Mouse (Mus musculus) liver, embryonic 12.5 days (tissue): ENCODE measurements around the gene Stat5a. TPM values are rescaled to one million over a fixed set of nuclear protein-coding genes. Genes with fewer than 3 reads are reported as not detected.

Experiments
- ATAC-seq: fragments of 200-750 bp; cut with Nextera tagmentation; 2 replicates; pipeline ENCODE4 v1.8.0; 2017; ENCODE audit warnings: moderate number of reproducible peaks, mild to moderate bottlenecking, moderate library complexity
- H3K27ac ChIP-seq: fragments of 300-500 bp; sonication (generic); 2 replicates; pipeline ENCODE4 v1.5.1; 2016; ENCODE audit warnings: mild to moderate bottlenecking
- H3K27me3 ChIP-seq: fragments of 300-500 bp; sonication (generic); replicated peaks from 2 replicates; pipeline ENCODE4 v1.6.1; 2016; ENCODE audit warnings: mild to moderate bottlenecking, moderate library complexity
- H3K36me3 ChIP-seq: fragments of 300-500 bp; sonication (generic); 2 replicates; pipeline ENCODE4 v1.6.1; 2016; ENCODE audit warnings: mild to moderate bottlenecking, moderate library complexity
- H3K4me1 ChIP-seq: fragments of 300-500 bp; sonication (generic); 2 replicates; pipeline ENCODE4 v1.6.1; 2016
- H3K4me2 ChIP-seq: fragments of 300-500 bp; sonication (generic); 2 replicates; pipeline ENCODE4 v1.6.1; 2016; ENCODE audit warnings: mild to moderate bottlenecking, moderate library complexity
- H3K4me3 ChIP-seq: fragments of 300-500 bp; sonication (generic); 2 replicates; pipeline ENCODE4 v1.5.1; 2016; ENCODE audit warnings: mild to moderate bottlenecking, moderate library complexity
- H3K9ac ChIP-seq: fragments of 300-500 bp; sonication (generic); 2 replicates; pipeline ENCODE4 v1.6.1; 2016; ENCODE audit warnings: mild to moderate bottlenecking, moderate library complexity
- H3K9me3 ChIP-seq: fragments of 300-500 bp; sonication (generic); replicated peaks from 2 replicates; pipeline ENCODE4 v1.6.1; 2016; ENCODE audit warnings: mild to moderate bottlenecking, moderate library complexity
- WGBS: fragments of 180-500 bp; shearing (Covaris S2); methylation state at CpG from one replicate; pipeline ENCODE4 v1.1.7; 2016; ENCODE audit not compliant: insufficient replicate concordance; 5-methylcytosine and 5-hydroxymethylcytosine counted together
- polyA plus RNA-seq: library from polyadenylated mRNA; unstranded; fragments of >200 nt; fragmentation: Nextera tagmentation; extraction: Ambion mirVana; gene quantifications from 2 replicates; pipeline ENCODE4 v1.2.1, GENCODE M21; 2016

Stat5a gene
- 16.0 and 17.7 TPM in 2 replicates for polyA plus RNA-seq

DNA sequence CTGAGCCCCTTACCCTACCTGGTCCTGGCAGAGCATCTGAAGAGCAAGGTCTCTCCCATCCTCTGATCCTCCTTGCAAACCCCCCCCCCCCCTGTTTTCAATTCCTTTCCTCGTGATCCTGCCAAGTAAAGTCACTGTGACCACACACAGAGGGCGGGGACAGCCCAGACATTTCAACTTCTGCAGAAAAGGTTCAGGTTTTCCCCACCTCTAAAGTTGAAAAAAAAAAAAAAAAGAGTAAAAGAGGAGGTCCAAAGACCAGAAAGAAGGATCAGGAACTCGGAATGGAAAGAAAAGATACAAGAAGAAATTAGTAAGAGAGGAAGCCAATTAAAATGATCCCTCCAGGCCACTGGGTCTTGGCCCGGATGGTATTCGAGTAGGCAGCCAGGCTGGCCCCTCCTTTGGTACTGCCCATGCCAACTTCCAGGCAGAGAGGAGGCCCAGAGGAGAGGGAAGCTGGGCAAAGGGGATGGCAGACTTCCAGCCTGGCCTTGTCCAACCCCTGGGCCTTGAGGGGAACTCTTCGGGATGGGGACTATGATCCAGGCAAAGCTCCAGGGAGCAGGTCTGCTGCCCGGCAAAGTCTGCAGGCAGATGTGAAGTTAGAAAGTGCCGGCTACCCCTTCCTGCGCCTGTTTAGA, at the start of gene Stat5a:
Gene Stat5a, plus strand, starts transcription at position 417 of the 644 bp plus-strand sequence.
- Histone ChIP-seq H3K4me2 (peak within 1 kb of the TSS; percentile 95), H3K9me3 (no peaks in the 10 kb centered on the region), H3K4me1 (peaks cover 45% of the 10 kb centered on the region), H3K4me3 (peak within 1 kb of the TSS; percentile 66), H3K27me3 (peaks cover 33% of the 10 kb centered on the region), H3K27ac (peak within 1 kb of the TSS; percentile 77), H3K36me3 (peaks cover 13% of the 10 kb centered on the region; the same call in 1 of the 2 replicates), H3K9ac (peak within 1 kb of the TSS; percentile 76)
- no peak for ATAC-seq
- WGBS: 64% methylated on average over 9 of the region's 9 CpGs

- H3K4me3 ChIP-seq: no peak overlapping the region
- no peak overlapping the region for H3K27ac ChIP-seq
- ATAC-seq: no peak
- H3K4me2 ChIP-seq: no peak overlapping the region
- peaks cover 17% of the 10 kb centered on the region for H3K4me1 ChIP-seq
- peaks cover 6% of the 10 kb centered on the region; the same call in 1 of the 2 replicates for H3K9me3 ChIP-seq
- WGBS: 81% methylated on average over 9 of the region's 9 CpGs
- no peak overlapping the region for H3K9ac ChIP-seq
- peaks cover 53% of the 10 kb centered on the region for H3K36me3 ChIP-seq
- H3K27me3 ChIP-seq: no peaks in the 10 kb centered on the region
Measured at GRCm38 (mm10) chr11:100810516-100810915, 48.6 kb upstream of the Stat5a start.

GRCm38 (mm10) chr11:100811132-100811531, 48.0 kb upstream of the Stat5a start:
- Histone ChIP-seq H3K9me3 (peaks cover 6% of the 10 kb centered on the region; the same call in 1 of the 2 replicates), H3K27ac (no peak overlapping the region), H3K4me2 (no peak overlapping the region), H3K27me3 (no peaks in the 10 kb centered on the region), H3K4me1 (peaks cover 23% of the 10 kb centered on the region), H3K36me3 (peaks cover 47% of the 10 kb centered on the region), H3K4me3 (no peak overlapping the region), H3K9ac (no peak overlapping the region)
- ATAC-seq: no peak
- 89% methylated on average over 2 of the region's 2 CpGs for WGBS

DNA sequence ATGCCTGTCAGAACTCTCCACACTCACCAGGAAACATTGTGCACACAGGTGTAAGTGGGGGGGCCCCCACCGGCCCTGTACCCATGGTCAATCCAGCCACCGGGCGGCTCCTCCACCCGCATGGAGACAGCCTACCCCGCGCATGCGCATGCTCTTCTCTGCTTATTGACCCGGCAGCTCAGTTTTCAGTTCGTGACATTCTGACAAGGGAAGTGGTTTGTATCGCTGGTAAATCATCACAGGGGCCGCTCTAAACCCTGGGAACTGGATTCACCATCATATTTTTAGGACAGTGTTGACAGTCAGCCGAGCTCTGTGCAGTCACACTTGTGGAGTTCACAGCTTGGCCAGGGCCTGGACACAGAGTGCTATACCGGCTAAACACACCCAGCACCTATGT, 44.7 kb upstream of the Stat5a start:
- H3K9me3 ChIP-seq: peaks cover 6% of the 10 kb centered on the region; the same call in 1 of the 2 replicates
- peak overlapping the region; percentile 57 for H3K9ac ChIP-seq
- peaks cover 26% of the 10 kb centered on the region for H3K36me3 ChIP-seq
- H3K27me3 ChIP-seq: no peaks in the 10 kb centered on the region
- peak; percentile 54 for ATAC-seq
- peaks cover 56% of the 10 kb centered on the region for H3K4me1 ChIP-seq
- peak overlapping the region; percentile 57 for H3K27ac ChIP-seq
- peak overlapping the region; percentile 30; the same call in 1 of the 2 replicates for H3K4me3 ChIP-seq
- peak overlapping the region; percentile 65 for H3K4me2 ChIP-seq
- WGBS: 16% methylated on average over 13 of the region's 13 CpGs

- peaks cover 3% of the 10 kb centered on the region; the same call in 1 of the 2 replicates for H3K9me3 ChIP-seq
- WGBS: 66% methylated on average over 3 of the region's 3 CpGs
Measured at GRCm38 (mm10) chr11:100816342-100816741, 42.8 kb upstream of the Stat5a start.

GRCm38 (mm10) chr11:100816801-100817200, 42.4 kb upstream of the Stat5a start:
- Histone ChIP-seq H3K9ac (no peak overlapping the region), H3K36me3 (peaks cover 10% of the 10 kb centered on the region), H3K9me3 (no peaks in the 10 kb centered on the region; the same call in 1 of the 2 replicates), H3K4me3 (no peak overlapping the region), H3K4me2 (no peak overlapping the region; the same call in 1 of the 2 replicates), H3K27ac (no peak overlapping the region), H3K4me1 (peaks cover 73% of the 10 kb centered on the region), H3K27me3 (no peaks in the 10 kb centered on the region)
- ATAC-seq: no peak
- WGBS: 67% methylated on average over 4 of the region's 4 CpGs

More at GRCm38 (mm10) chr11:100816342-100816741, 42.8 kb upstream of the Stat5a start:
- no peak overlapping the region for H3K27ac ChIP-seq
- H3K4me2 ChIP-seq: no peak overlapping the region; the same call in 1 of the 2 replicates
- peaks cover 68% of the 10 kb centered on the region for H3K4me1 ChIP-seq
- no peaks in the 10 kb centered on the region for H3K27me3 ChIP-seq
- ATAC-seq: no peak
- peaks cover 14% of the 10 kb centered on the region for H3K36me3 ChIP-seq
- no peak overlapping the region for H3K9ac ChIP-seq
- H3K4me3 ChIP-seq: no peak overlapping the region

- no peaks in the 10 kb centered on the region for H3K27me3 ChIP-seq
- no peak overlapping the region for H3K27ac ChIP-seq
- no peak overlapping the region for H3K4me2 ChIP-seq
- no peak overlapping the region for H3K4me3 ChIP-seq
- WGBS: 75% methylated on average over 9 of the region's 9 CpGs
- peaks cover 78% of the 10 kb centered on the region for H3K4me1 ChIP-seq
- H3K9me3 ChIP-seq: no peaks in the 10 kb centered on the region; the same call in 1 of the 2 replicates
- ATAC-seq: no peak
- H3K9ac ChIP-seq: no peak overlapping the region
- peaks cover 5% of the 10 kb centered on the region for H3K36me3 ChIP-seq
Measured at GRCm38 (mm10) chr11:100817311-100817710, 41.8 kb upstream of the Stat5a start.

GRCm38 (mm10) chr11:100818359-100819012, 40.7 kb upstream of the Stat5a start:
- H3K27me3 ChIP-seq: no peaks in the 10 kb centered on the region
- no peaks in the 10 kb centered on the region for H3K9me3 ChIP-seq
- H3K27ac ChIP-seq: peak overlapping the region; percentile 42
- WGBS: 59% methylated on average over 15 of the region's 15 CpGs
- H3K4me3 ChIP-seq: no peak overlapping the region
- H3K4me1 ChIP-seq: peaks cover 90% of the 10 kb centered on the region
- H3K36me3 ChIP-seq: no peaks in the 10 kb centered on the region
- ATAC-seq: peak; percentile 28; the same call in 1 of the 2 replicates
- no peak overlapping the region; the same call in 1 of the 2 replicates for H3K9ac ChIP-seq
- H3K4me2 ChIP-seq: peak overlapping the region; percentile 40; the same call in 1 of the 2 replicates

DNA sequence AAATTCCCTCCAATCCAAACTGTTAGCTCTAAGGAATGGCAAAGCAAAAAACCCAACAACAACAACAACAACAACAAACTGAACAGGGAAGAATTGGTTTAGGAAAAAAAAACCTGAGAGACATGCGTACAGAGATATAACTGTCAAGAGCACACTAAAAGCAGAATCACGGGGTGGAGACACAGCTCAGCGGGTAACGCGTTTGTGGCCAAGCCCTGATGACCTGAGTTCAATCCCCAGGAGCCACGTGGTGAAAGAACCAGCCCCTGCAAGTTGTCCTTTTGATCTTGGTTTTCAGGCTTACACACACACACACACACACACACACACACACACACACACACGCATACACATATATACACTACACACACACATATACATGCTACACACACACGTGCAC, 40.1 kb upstream of the Stat5a start:
- Histone ChIP-seq H3K4me3 (no peak overlapping the region), H3K36me3 (no peaks in the 10 kb centered on the region), H3K9me3 (no peaks in the 10 kb centered on the region), H3K27ac (peak overlapping the region; percentile 42), H3K9ac (no peak overlapping the region), H3K4me2 (peak overlapping the region; percentile 40; the same call in 1 of the 2 replicates), H3K27me3 (no peaks in the 10 kb centered on the region), H3K4me1 (peaks cover 93% of the 10 kb centered on the region)
- WGBS: 72% methylated on average over 8 of the region's 8 CpGs
- ATAC-seq: peak; percentile 40; the same call in 1 of the 2 replicates

GRCm38 (mm10) chr11:100819626-100820025, 39.5 kb upstream of the Stat5a start:
- H3K9ac ChIP-seq: no peak overlapping the region
- H3K9me3 ChIP-seq: no peaks in the 10 kb centered on the region
- ATAC-seq: peak; percentile 67; the same call in 1 of the 2 replicates
- H3K27me3 ChIP-seq: no peaks in the 10 kb centered on the region
- H3K27ac ChIP-seq: peak overlapping the region; percentile 42; the same call in 1 of the 2 replicates
- 35% methylated on average over 16 of the region's 16 CpGs for WGBS
- H3K4me2 ChIP-seq: peak overlapping the region; percentile 32
- peaks cover 93% of the 10 kb centered on the region for H3K4me1 ChIP-seq
- no peak overlapping the region for H3K4me3 ChIP-seq
- H3K36me3 ChIP-seq: no peaks in the 10 kb centered on the region

GRCm38 (mm10) chr11:100820047-100820446, 39.1 kb upstream of the Stat5a start:
- peaks cover 92% of the 10 kb centered on the region for H3K4me1 ChIP-seq
- no peak overlapping the region for H3K9ac ChIP-seq
- H3K4me3 ChIP-seq: no peak overlapping the region
- H3K27ac ChIP-seq: 0 out of 2 replicates have a peak overlapping the region, but pooled peaks have one; percentile 18
- ATAC-seq: no peak
- no peaks in the 10 kb centered on the region for H3K27me3 ChIP-seq
- H3K36me3 ChIP-seq: no peaks in the 10 kb centered on the region
- no peaks in the 10 kb centered on the region for H3K9me3 ChIP-seq
- peak overlapping the region; percentile 32 for H3K4me2 ChIP-seq
- WGBS: 81% methylated on average over 8 of the region's 8 CpGs
